Mouse (Mus musculus) liver, embryonic 13.5 days (tissue): ENCODE results near the gene Sorcs2. TPM values are rescaled to one million over a fixed set of nuclear protein-coding genes. Genes with fewer than 3 reads are reported as not detected.

Source experiments
- ATAC-seq: fragments of 200-750 bp; cut with Nextera tagmentation; 2 replicates; pipeline ENCODE4 v1.8.0; 2017; ENCODE audit warnings: low read depth, mild to moderate bottlenecking, moderate number of reproducible peaks, moderate library complexity
- DNase-seq: peaks from one replicate; pipeline ENCODE4 v3.0.0; 2022
- H3K27ac ChIP-seq: fragments of 300-500 bp; sonication (generic); 2 replicates; pipeline ENCODE4 v1.5.1; 2015; ENCODE audit warnings: moderate library complexity, mild to moderate bottlenecking, inconsistent platforms
- H3K27me3 ChIP-seq: fragments of 300-500 bp; sonication (generic); 2 replicates; pipeline ENCODE4 v1.6.1; 2015; ENCODE audit warnings: mild to moderate bottlenecking, inconsistent platforms
- H3K36me3 ChIP-seq: fragments of 300-500 bp; sonication (generic); 2 replicates; pipeline ENCODE4 v1.6.1; 2015; ENCODE audit warnings: mild to moderate bottlenecking, inconsistent platforms
- H3K4me1 ChIP-seq: fragments of 300-500 bp; sonication (generic); replicated peaks from 2 replicates; pipeline ENCODE4 v1.6.1; 2015; ENCODE audit warnings: inconsistent platforms
- H3K4me2 ChIP-seq: fragments of 300-500 bp; sonication (generic); 2 replicates; pipeline ENCODE4 v1.6.1; 2015; ENCODE audit warnings: inconsistent platforms, mild to moderate bottlenecking, moderate library complexity
- H3K4me3 ChIP-seq: fragments of 300-500 bp; sonication (generic); replicated peaks from 2 replicates; pipeline ENCODE4 v1.5.1; 2015; ENCODE audit warnings: mild to moderate bottlenecking, inconsistent platforms
- H3K9ac ChIP-seq: fragments of 300-500 bp; sonication (generic); 2 replicates; pipeline ENCODE4 v1.6.1; 2015; ENCODE audit warnings: mild to moderate bottlenecking, inconsistent platforms
- H3K9me3 ChIP-seq: fragments of 300-500 bp; sonication (generic); replicated peaks from 2 replicates; pipeline ENCODE4 v1.6.1; 2016; ENCODE audit warnings: inconsistent platforms
- WGBS: fragments of 180-500 bp; shearing (Covaris S2); methylation state at CpG from one replicate; pipeline ENCODE4 v1.1.7; 2015; ENCODE audit not compliant: insufficient replicate concordance; 5-methylcytosine and 5-hydroxymethylcytosine counted together
- polyA plus RNA-seq: library from polyadenylated mRNA; unstranded; fragments of >200 nt; fragmentation: Nextera tagmentation; extraction: Ambion mirVana; gene quantifications from 2 replicates; pipeline ENCODE4 v1.2.1, GENCODE M21; 2015

The Sorcs2 gene
- polyA plus RNA-seq, 1 experiment from 2014 or later = 0.47 TPM

- Histone ChIP-seq H3K4me2 (no peak overlapping the region), H3K27ac (no peak overlapping the region), H3K4me3 (no peak overlapping the region), H3K9ac (no peak overlapping the region), H3K36me3 (no peaks in the 10 kb centered on the region), H3K27me3 (no peaks in the 10 kb centered on the region), H3K9me3 (no peaks in the 10 kb centered on the region), H3K4me1 (0 out of 2 replicates have a peak, but pooled peaks cover 6% of the 10 kb centered on the region)
- whole genome bisulfite sequencing = 71% methylated on average over 3 of the region's 3 CpGs
- ATAC-seq (no peak), DNase-seq (no peak)
These were observed 42.3 kb downstream of the Sorcs2 start for GRCm38 (mm10) chr5:36355683-36356082.

- DNase-seq (no peak), ATAC-seq (no peak)
- Histone ChIP-seq H3K4me2 (no peak overlapping the region), H3K27me3 (no peaks in the 10 kb centered on the region), H3K4me1 (no peaks in the 10 kb centered on the region), H3K4me3 (no peak overlapping the region), H3K9me3 (no peaks in the 10 kb centered on the region), H3K36me3 (no peaks in the 10 kb centered on the region), H3K9ac (no peak overlapping the region), H3K27ac (no peak overlapping the region)
- WGBS = 70% methylated on average over 6 of the region's 6 CpGs
These were observed 44.3 kb downstream of the Sorcs2 start for GRCm38 (mm10) chr5:36353679-36354078.

DNA sequence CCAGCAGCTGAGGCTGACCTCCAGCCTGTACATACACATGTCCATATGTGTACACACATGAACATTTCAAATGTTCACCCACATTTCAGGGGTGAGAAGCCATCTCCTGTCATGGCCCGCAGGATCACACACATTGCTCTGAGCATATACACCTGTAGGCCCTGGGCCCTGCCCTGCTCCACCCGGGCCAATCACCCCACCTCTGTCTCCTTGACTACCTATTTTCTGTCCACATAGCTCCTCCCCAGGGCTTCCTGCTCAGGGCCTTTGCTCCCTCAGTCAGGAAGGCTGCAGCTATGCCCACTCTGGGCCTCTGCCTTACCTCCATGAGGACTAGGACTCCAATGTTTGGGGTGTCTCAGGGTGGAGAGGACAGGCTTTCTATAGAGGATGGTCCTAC, 44.7 kb downstream of the Sorcs2 start:
- ATAC-seq (no peak), DNase-seq (no peak)
- H3K36me3 ChIP-seq = no peaks in the 10 kb centered on the region
- H3K27ac ChIP-seq = no peak overlapping the region
- no peak overlapping the region for H3K9ac ChIP-seq
- WGBS = 65% methylated on average over 2 of the region's 2 CpGs
- no peaks in the 10 kb centered on the region for H3K9me3 ChIP-seq
- no peak overlapping the region for H3K4me2 ChIP-seq
- no peaks in the 10 kb centered on the region for H3K27me3 ChIP-seq
- H3K4me1 ChIP-seq = no peaks in the 10 kb centered on the region
- no peak overlapping the region for H3K4me3 ChIP-seq

DNA sequence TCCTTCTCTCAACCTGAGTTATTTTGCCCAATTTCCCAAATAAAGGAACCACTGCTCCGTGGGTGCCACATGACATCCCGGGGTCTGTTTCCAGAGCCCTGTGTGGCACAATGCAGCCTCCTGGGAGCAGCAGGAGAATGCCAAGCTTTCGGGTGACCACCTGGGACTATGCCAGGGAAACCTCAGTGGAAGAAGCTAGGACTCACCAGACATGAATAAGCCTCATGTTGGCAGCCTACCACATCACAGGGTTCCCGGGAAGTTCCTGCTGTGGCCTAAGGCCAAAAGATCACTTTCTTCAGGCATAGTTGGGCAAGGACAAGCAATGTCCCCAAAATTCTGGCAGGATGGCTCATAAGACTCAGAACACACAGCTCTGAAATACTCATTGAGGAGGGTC, 51.2 kb downstream of the Sorcs2 start:
- no peak overlapping the region for H3K4me3 ChIP-seq
- H3K9ac ChIP-seq = no peak overlapping the region
- DNase-seq (no peak), ATAC-seq (no peak)
- no peaks in the 10 kb centered on the region for H3K4me1 ChIP-seq
- no peaks in the 10 kb centered on the region for H3K27me3 ChIP-seq
- no peak overlapping the region for H3K27ac ChIP-seq
- no peaks in the 10 kb centered on the region for H3K9me3 ChIP-seq
- H3K4me2 ChIP-seq = no peak overlapping the region
- 62% methylated on average over 4 of the region's 4 CpGs for WGBS
- H3K36me3 ChIP-seq = no peaks in the 10 kb centered on the region

GRCm38 (mm10) chr5:36339283-36339682, 58.7 kb downstream of the Sorcs2 start:
- 45% methylated on average over 3 of the region's 3 CpGs for WGBS
- Histone ChIP-seq H3K4me1 (no peaks in the 10 kb centered on the region), H3K9me3 (no peaks in the 10 kb centered on the region), H3K9ac (no peak overlapping the region), H3K27ac (no peak overlapping the region), H3K4me2 (no peak overlapping the region), H3K27me3 (no peaks in the 10 kb centered on the region), H3K36me3 (no peaks in the 10 kb centered on the region), H3K4me3 (no peak overlapping the region)
- ATAC-seq (no peak), DNase-seq (no peak)

DNA sequence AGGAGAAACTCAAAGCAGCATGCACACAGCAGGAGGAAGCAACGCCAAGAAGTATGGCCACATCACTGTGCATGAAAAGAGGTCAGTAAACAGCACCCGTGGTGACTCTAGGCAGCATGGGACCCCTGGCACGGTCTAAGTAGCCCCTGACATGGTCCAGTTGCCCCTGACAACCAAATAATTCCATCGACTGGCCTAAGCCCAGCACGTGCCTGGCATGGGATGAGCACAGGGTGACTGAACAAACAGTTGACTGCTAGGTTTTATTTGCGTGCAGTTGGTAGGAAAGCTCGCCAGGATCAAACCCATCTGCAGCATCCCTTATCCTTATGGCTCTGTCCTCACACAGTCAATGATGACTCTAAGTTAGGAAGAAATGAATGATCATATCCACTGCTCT, 61.7 kb downstream of the Sorcs2 start:
- Histone ChIP-seq H3K4me1 (no peaks in the 10 kb centered on the region), H3K36me3 (no peaks in the 10 kb centered on the region), H3K4me3 (no peak overlapping the region), H3K4me2 (no peak overlapping the region), H3K27me3 (no peaks in the 10 kb centered on the region), H3K9ac (no peak overlapping the region), H3K9me3 (no peaks in the 10 kb centered on the region), H3K27ac (no peak overlapping the region)
- no peak for DNase-seq
- WGBS = 58% methylated on average over 7 of the region's 7 CpGs
- no peak for ATAC-seq

DNA sequence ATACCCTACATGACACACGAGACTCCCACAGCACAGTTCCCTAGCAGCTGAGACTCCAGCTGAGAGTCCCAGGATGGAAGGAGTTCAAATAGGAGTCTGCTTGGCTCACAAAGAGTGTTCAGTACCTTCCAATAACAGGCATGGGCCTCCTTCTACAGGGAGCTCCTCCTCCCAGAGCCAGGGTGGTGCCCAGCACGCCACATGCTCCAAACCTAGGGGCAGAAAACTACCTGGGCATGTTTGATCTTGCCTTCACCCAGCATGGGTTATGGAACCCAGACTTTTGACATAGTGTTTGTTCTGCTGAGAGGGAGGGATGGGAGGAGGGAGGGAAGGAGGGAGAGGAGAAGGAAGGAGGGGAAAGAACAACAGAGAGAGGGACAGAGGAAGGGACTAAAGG, 62.3 kb downstream of the Sorcs2 start:
- H3K4me3 ChIP-seq = no peak overlapping the region
- no peak overlapping the region for H3K27ac ChIP-seq
- H3K4me1 ChIP-seq = no peaks in the 10 kb centered on the region; the same call in 1 of the 2 replicates
- no peak overlapping the region for H3K4me2 ChIP-seq
- no peaks in the 10 kb centered on the region for H3K27me3 ChIP-seq
- no peak overlapping the region for H3K9ac ChIP-seq
- ATAC-seq (no peak), DNase-seq (no peak)
- no peaks in the 10 kb centered on the region for H3K9me3 ChIP-seq
- no peaks in the 10 kb centered on the region for H3K36me3 ChIP-seq
- whole genome bisulfite sequencing = 46% methylated on average over 2 of the region's 2 CpGs

- Histone ChIP-seq H3K27me3 (no peaks in the 10 kb centered on the region), H3K27ac (no peak overlapping the region), H3K4me2 (no peak overlapping the region), H3K4me1 (no peaks in the 10 kb centered on the region; the same call in 1 of the 2 replicates), H3K9ac (no peak overlapping the region), H3K36me3 (no peaks in the 10 kb centered on the region), H3K4me3 (no peak overlapping the region), H3K9me3 (no peaks in the 10 kb centered on the region)
- WGBS = 51% methylated on average over 7 of the region's 7 CpGs
- DNase-seq (no peak), ATAC-seq (no peak)
These were observed 63.7 kb downstream of the Sorcs2 start for GRCm38 (mm10) chr5:36334227-36334626.

DNA sequence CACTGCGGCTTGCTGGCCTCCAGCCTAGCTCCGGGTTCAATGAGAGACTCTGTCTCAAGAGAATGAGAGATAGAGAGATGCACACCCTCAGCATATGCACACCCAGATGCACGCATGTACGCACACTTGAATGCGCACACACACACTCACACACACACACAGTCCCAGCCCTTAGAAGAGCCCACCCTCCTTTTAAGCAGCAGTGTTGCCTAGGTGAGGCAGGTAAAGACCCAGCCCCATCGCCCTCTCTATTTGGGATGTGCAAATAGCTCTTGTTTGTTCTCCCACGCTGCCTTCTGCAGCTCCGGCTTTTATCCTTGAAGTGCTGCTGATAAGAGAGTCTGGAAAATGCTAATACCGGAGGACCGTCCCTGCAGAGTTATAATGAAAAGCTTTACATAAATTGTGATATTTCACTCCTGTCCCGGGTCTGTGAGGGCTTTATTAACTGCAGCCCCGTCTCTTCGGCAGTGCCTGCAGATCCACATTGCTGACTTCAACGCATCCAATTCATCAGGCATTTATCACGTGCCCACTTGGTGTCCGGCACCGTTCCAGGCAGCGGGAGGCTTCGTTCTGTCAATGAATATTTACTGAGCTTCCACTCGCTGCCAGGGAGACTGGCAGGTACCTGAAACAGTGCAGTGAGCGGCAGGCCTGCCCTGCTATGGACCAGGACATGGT, 67.3 kb downstream of the Sorcs2 start:
- Histone ChIP-seq H3K4me3 (no peak overlapping the region), H3K9ac (no peak overlapping the region), H3K27me3 (no peaks in the 10 kb centered on the region), H3K4me2 (no peak overlapping the region), H3K9me3 (no peaks in the 10 kb centered on the region), H3K36me3 (no peaks in the 10 kb centered on the region), H3K27ac (no peak overlapping the region), H3K4me1 (no peaks in the 10 kb centered on the region; the same call in 1 of the 2 replicates)
- ATAC-seq (no peak), DNase-seq (no peak)
- 64% methylated on average over 21 of the region's 21 CpGs for WGBS

DNA sequence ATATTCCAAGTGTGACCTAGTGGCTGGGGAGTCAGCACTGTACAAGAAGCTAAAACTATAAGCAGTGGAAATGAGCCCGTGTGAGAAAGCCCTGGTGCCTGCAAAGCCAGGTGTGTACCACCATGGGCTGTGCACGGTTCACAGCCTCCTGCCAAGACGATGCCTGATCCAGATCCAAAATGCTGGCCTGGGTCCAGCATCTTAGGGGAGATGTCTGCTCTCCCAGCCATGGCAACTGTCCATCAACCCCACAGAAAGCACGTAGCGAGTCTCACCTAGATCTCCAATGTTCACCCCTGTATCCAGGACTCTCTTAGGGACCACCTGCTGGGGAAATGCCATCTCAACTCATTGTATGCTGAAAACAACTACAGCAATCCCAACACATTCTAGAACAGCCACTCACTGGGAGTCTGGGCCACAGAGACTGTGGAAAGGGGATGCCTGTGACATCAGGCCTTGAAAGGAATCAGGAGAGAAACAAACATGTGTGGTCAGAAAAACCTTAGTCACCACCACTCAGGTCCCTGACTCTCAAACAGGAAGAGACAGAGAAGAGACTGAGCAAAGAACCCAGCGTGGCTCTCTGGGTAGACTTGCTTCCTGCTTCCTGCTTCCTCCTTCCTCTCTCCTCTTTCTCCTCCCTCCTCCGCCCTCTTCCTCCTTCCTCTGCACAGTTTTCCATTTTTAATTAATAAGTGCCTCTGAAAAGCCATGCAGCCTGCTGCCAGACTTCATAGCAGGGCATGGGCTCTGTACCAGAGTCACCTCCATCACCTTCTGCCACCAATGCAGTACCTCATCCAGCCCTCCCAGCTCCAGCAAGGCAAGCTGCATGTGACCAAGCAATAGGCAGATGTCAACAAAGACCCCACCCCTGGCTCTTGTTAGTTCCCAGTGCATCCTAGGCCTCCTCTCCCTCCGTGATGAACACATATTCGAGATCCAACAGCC, 71.6 kb downstream of the Sorcs2 start:
- Histone ChIP-seq H3K4me3 (no peak overlapping the region), H3K9ac (no peak overlapping the region), H3K4me2 (no peak overlapping the region), H3K27me3 (no peaks in the 10 kb centered on the region), H3K36me3 (no peaks in the 10 kb centered on the region), H3K4me1 (no peaks in the 10 kb centered on the region; the same call in 1 of the 2 replicates), H3K9me3 (no peaks in the 10 kb centered on the region), H3K27ac (no peak overlapping the region)
- 51% methylated on average over 9 of the region's 9 CpGs for WGBS
- DNase-seq (no peak), ATAC-seq (no peak)

GRCm38 (mm10) chr5:36324140-36324572, 73.8 kb downstream of the Sorcs2 start:
- Histone ChIP-seq H3K36me3 (no peaks in the 10 kb centered on the region), H3K4me1 (no peaks in the 10 kb centered on the region), H3K4me2 (no peak overlapping the region), H3K27me3 (no peaks in the 10 kb centered on the region), H3K9ac (no peak overlapping the region), H3K27ac (no peak overlapping the region), H3K4me3 (no peak overlapping the region), H3K9me3 (no peaks in the 10 kb centered on the region)
- ATAC-seq (no peak), DNase-seq (no peak)
- WGBS = 64% methylated on average over 9 of the region's 9 CpGs
